Mouse (Mus musculus) CH12.LX (cell line): ENCODE measurements around the gene Lrrc28. TPM values are rescaled to one million over a fixed set of nuclear protein-coding genes. Genes with fewer than 3 reads are reported as not detected.

Experiments used
- DNase-seq: peaks from one replicate; pipeline ENCODE4 v3.0.0-alpha.2; 2013; ENCODE audit errors: extremely low read depth
- H3K27ac ChIP-seq: 2 replicates; pipeline ENCODE4 v1.5.1; 2012; ENCODE audit warnings: low read depth, mild to moderate bottlenecking, control low read depth, moderate library complexity; ENCODE audit not compliant: insufficient read depth
- H3K27me3 ChIP-seq: replicated peaks from 2 replicates; pipeline ENCODE3; 2012; ENCODE audit warnings: inconsistent platforms
- H3K36me3 ChIP-seq, 2 experiments: replicated peaks in 1 of 2; 2 replicates each; pipeline versions ENCODE3 to v1.6.1; 2012; ENCODE audit warnings: inconsistent platforms in 1 of 2, low read length in 1 of 2, mild to moderate bottlenecking in 1 of 2, mixed read lengths in 1 of 2, moderate library complexity in 1 of 2; ENCODE audit not compliant: control insufficient read depth in 1 of 2, insufficient read depth in 1 of 2
- H3K4me1 ChIP-seq, 2 experiments: 2 replicates each; pipeline ENCODE4 v1.6.1; 2012; ENCODE audit warnings: inconsistent platforms in 1 of 2, moderate library complexity in 1 of 2; ENCODE audit not compliant: insufficient read depth in 2 of 2, control insufficient read depth in 1 of 2
- H3K4me2 ChIP-seq: 2 replicates; pipeline ENCODE4 v1.6.1; 2012; ENCODE audit warnings: low read depth, mild to moderate bottlenecking, control low read depth; ENCODE audit not compliant: poor library complexity, insufficient read depth, severe bottlenecking
- H3K4me3 ChIP-seq, 3 experiments: fragments of 150-350 bp in 1 of 3; sonication (generic) in 1 of 3; replicated peaks in 1 of 3; 2 replicates each; pipeline versions ENCODE3 to v1.5.1; 2011 to 2012; ENCODE audit warnings: low read depth in 2 of 3, low read length in 2 of 3, mild to moderate bottlenecking in 2 of 3, moderate library complexity in 2 of 3, control low read depth in 1 of 3, improper control_type of control experiment in 1 of 3, inconsistent platforms in 1 of 3, mixed read lengths in 1 of 3; ENCODE audit not compliant: poor library complexity in 1 of 3
- H3K79me2 ChIP-seq: replicated peaks from 2 replicates; pipeline ENCODE4 v1.6.1; 2012; ENCODE audit warnings: mild to moderate bottlenecking, moderate library complexity; ENCODE audit not compliant: control insufficient read depth, poor library complexity, insufficient read depth, severe bottlenecking; ENCODE audit errors: extremely low read depth
- H3K9ac ChIP-seq: 2 replicates; pipeline ENCODE4 v1.6.1; 2012; ENCODE audit warnings: low read depth, mild to moderate bottlenecking, control low read depth, moderate library complexity; ENCODE audit not compliant: insufficient read depth
- H3K9me3 ChIP-seq: replicated peaks from 2 replicates; pipeline ENCODE3; 2012; ENCODE audit warnings: low read length, inconsistent platforms, mixed read lengths
- CHD2 ChIP-seq: IDR thresholded peaks from 2 replicates; pipeline ENCODE4 v1.6.1; 2011; ENCODE audit warnings: low read length, improper control_type of control experiment
- CTCF ChIP-seq, 2 experiments: IDR thresholded peaks in 1 of 2; conservative IDR thresholded peaks in 1 of 2; 2 replicates each; pipeline ENCODE4 v1.5.1; 2011 to 2012; ENCODE audit warnings: low read depth in 2 of 2, low read length in 2 of 2, improper control_type of control experiment in 1 of 2, inconsistent platforms in 1 of 2, mild to moderate bottlenecking in 1 of 2, moderate library complexity in 1 of 2
- E2F4 ChIP-seq: IDR thresholded peaks from 2 replicates; pipeline ENCODE4 v1.6.1; 2011; ENCODE audit warnings: low read depth, low read length, improper control_type of control experiment; ENCODE audit not compliant: insufficient replicate concordance
- ELF1 ChIP-seq: IDR thresholded peaks from 2 replicates; pipeline ENCODE4 v1.6.1; 2014; ENCODE audit warnings: low read depth, mild to moderate bottlenecking, inconsistent platforms, low read length, improper control_type of control experiment
- EP300 ChIP-seq: IDR thresholded peaks from 2 replicates; pipeline ENCODE4 v1.6.1; 2011; ENCODE audit warnings: low read length, improper control_type of control experiment
- IRF4 ChIP-seq: IDR thresholded peaks from 2 replicates; pipeline ENCODE4 v1.6.1; 2014; ENCODE audit warnings: low read depth, mild to moderate bottlenecking, inconsistent platforms, low read length, improper control_type of control experiment
- KAT2A ChIP-seq: IDR thresholded peaks from 2 replicates; pipeline ENCODE4 v1.6.1; 2012; ENCODE audit warnings: low read length, improper control_type of control experiment, inconsistent platforms; ENCODE audit not compliant: insufficient replicate concordance
- MAFK ChIP-seq: IDR thresholded peaks from 2 replicates; pipeline ENCODE4 v1.6.1; 2011; ENCODE audit warnings: low read length, improper control_type of control experiment; ENCODE audit not compliant: insufficient replicate concordance
- MAZ ChIP-seq: IDR thresholded peaks from 2 replicates; pipeline ENCODE4 v1.6.1; 2012; ENCODE audit warnings: low read depth, mild to moderate bottlenecking, inconsistent platforms, low read length, improper control_type of control experiment, moderate library complexity
- MXI1 ChIP-seq: IDR thresholded peaks from 2 replicates; pipeline ENCODE4 v1.6.1; 2011; ENCODE audit warnings: mild to moderate bottlenecking, low read depth, low read length, improper control_type of control experiment
- MYC ChIP-seq: IDR thresholded peaks from 2 replicates; pipeline ENCODE4 v1.6.1; 2011; ENCODE audit warnings: low read depth, mild to moderate bottlenecking, improper control_type of control experiment, low read length
- NELFE ChIP-seq: IDR thresholded peaks from 2 replicates; pipeline ENCODE4 v1.6.1; 2011; ENCODE audit warnings: low read depth, low read length, improper control_type of control experiment
- NRF1 ChIP-seq: IDR thresholded peaks from 2 replicates; pipeline ENCODE4 v1.6.1; 2014; ENCODE audit warnings: low read depth, mild to moderate bottlenecking, inconsistent platforms, low read length, improper control_type of control experiment, moderate library complexity
- POLR2A ChIP-seq: IDR thresholded peaks from 2 replicates; pipeline ENCODE4 v1.6.1; 2011; ENCODE audit warnings: low read depth, mild to moderate bottlenecking, improper control_type of control experiment, low read length
- RCOR1 ChIP-seq: conservative IDR thresholded peaks from 2 replicates; pipeline ENCODE4 v1.6.1; 2012; ENCODE audit warnings: low read depth, mild to moderate bottlenecking, inconsistent platforms, low read length, improper control_type of control experiment
- SIN3A ChIP-seq: IDR thresholded peaks from 2 replicates; pipeline ENCODE4 v1.6.1; 2012; ENCODE audit warnings: low read length, improper control_type of control experiment, inconsistent platforms
- TBP ChIP-seq: conservative IDR thresholded peaks from 2 replicates; pipeline ENCODE4 v1.6.1; 2011; ENCODE audit warnings: low read depth, low read length, improper control_type of control experiment
- USF2 ChIP-seq: conservative IDR thresholded peaks from 2 replicates; pipeline ENCODE4 v1.6.1; 2011; ENCODE audit warnings: low read depth, low read length, improper control_type of control experiment
- dilution Hi-C: fragments of 300-500 bp; cut with MboI; formaldehyde crosslinking; loops from 2 replicates; pipeline ENCODE4 v1.14.3; 2020; ENCODE audit warnings: low sequenced_read_pairs; ENCODE audit not compliant: extremely low pct_unique_long_range_greater_than_20kb, extremely low pct_ligation_motif_present
- in situ Hi-C: fragments of 300-500 bp; cut with MboI; formaldehyde crosslinking; loops from 3 replicates; pipeline ENCODE4 v1.14.3; 2019; ENCODE audit warnings: low sequenced_read_pairs, low pct_ligation_motif_present, low pct_unique_long_range_greater_than_20kb, mixed read lengths
- polyA plus RNA-seq: library from polyadenylated mRNA; unstranded; fragments of >175 nt; gene quantifications from 2 replicates; pipeline ENCODE4 v1.2.1, GENCODE M21; 2012; ENCODE audit warnings: low read depth; ENCODE audit not compliant: insufficient read length
- total RNA-seq, 2 experiments: library from RNA; depleted of rRNA; stranded (reverse); fragments of 300-350 nt in 1 of 2; fragments of >200 nt in 1 of 2; gene quantifications; 2 replicates each; pipeline ENCODE4 v1.2.3; 2012 to 2014

The Lrrc28 gene
- total and polyA plus RNA-seq, 3 experiments = 41.6 to 63.5 (median 59.2) TPM

DNA sequence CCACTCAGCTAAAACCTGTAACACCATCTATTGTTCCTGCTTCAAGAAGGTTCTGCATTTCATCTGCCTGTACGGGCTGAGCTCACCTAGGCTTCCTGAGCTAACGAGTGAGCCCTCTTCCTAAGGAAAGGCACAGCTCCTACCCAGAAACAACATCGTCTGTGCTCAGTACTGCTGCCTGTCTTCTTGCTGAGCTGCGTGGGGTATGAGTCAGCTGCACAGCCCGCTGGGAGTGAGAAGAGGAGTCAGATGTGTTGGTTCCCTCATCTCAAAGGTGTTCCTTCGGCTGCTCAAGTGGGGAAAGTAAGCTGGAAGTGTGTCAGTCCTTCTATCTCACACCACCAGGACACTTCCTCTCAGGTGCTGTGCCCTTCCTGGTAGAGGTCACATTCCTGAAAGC lies 101.4 kb downstream of the Lrrc28 start:
- no peaks in the 10 kb centered on the region for H3K79me2 ChIP-seq
- no peaks in the 10 kb centered on the region for H3K9me3 ChIP-seq
- peaks cover 8 to 12% of the 10 kb centered on the region in 2 experiments for H3K36me3 ChIP-seq
- H3K27me3 ChIP-seq = no peaks in the 10 kb centered on the region
- no peak overlapping the region for H3K4me2 ChIP-seq
- no peak for DNase-seq
- H3K9ac ChIP-seq = no peak overlapping the region
- H3K4me1 ChIP-seq = peaks cover 5 to 30% of the 10 kb centered on the region in 2 experiments; a peak in 3 of 4 replicates
- H3K4me3 ChIP-seq = no peak overlapping the region
- in situ Hi-C loops (no loop called here), dilution Hi-C loops (no loop called here)
- no peak for TF ChIP-seq USF2
- no peak for TF ChIP-seq MAFK
- no peak for TF ChIP-seq MXI1
- TF ChIP-seq NELFE = no peak
- TF ChIP-seq ELF1 = no peak
- TF ChIP-seq KAT2A = no peak
- no peak for TF ChIP-seq RCOR1
- no peak for TF ChIP-seq MAZ
- no peak for TF ChIP-seq SIN3A
- TF ChIP-seq MYC = no peak
- no peak overlapping the region for H3K27ac ChIP-seq

DNA sequence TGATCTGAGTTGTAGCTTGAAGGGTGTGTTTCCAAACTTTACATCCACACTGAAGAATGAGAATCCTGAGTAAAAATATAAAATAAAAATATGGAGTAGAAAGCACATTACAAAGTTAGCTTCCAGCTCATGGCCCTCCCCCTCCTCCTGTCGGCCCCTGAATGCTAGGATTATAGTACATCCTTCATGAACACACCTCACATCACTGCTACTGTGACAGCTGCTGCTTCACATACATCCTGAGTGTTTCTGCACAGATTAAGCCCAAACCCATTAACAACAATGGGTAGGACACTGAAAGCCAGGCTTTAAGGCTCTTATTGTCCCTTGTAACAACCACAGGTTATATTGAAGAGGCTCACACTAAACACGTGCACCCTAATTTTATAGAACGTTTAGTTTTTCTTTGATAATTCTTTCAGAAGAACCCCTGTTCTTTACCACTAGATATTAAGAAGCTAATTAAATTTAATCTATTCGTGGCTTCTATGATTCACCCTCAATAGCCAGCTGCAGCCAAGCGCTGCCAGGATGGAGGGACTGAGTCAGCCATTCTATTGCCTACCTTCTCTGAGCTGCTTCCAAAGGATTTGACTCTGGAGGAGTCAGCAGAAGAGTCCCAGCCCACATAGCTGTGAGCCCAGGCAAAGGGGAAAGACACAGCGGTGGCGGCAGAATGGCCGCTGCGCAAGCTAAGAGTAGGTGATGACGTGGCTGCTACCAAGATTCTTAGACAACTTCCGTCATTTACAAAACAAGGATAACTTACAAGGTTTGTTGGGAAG lies 108.3 kb downstream of the Lrrc28 start:
- Histone ChIP-seq H3K79me2 (no peaks in the 10 kb centered on the region), H3K27me3 (no peaks in the 10 kb centered on the region), H3K4me2 (no peak overlapping the region), H3K4me3 (no peak overlapping the region), H3K9ac (no peak overlapping the region), H3K27ac (no peak overlapping the region), H3K4me1 (peaks cover 0 to 27% of the 10 kb centered on the region in 2 experiments; a peak in 2 of 4 replicates), H3K36me3 (peaks cover 0 to 25% of the 10 kb centered on the region in 2 experiments), H3K9me3 (no peaks in the 10 kb centered on the region)
- in situ Hi-C loops (no loop called here), dilution Hi-C loops (no loop called here)
- DNase-seq = no peak
- TF ChIP-seq ELF1 (no peak), EP300 (no peak), TBP (no peak)
- TF ChIP-seq, all 38 proteins: peak for 0

DNA sequence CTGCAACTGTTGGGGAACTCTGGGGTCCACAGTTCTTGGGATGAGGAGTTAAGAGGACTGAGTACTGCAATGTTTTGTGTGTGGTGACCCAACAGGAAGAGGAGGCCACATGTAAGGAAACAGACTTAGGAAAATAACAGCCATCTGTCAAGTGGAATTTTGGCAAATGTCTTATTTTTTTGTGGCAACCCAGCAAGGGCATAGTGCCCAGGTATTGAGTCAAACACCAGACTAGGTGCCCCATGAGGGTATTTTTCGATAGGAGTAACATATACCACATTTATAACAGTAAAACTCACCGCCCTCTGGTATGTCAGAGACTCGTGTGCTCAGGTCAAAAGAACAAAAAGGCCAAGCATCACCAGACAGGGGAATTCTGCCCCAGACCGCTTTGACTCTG lies 109.1 kb downstream of the Lrrc28 start:
- peaks cover 0 to 31% of the 10 kb centered on the region in 2 experiments for H3K36me3 ChIP-seq
- no peaks in the 10 kb centered on the region for H3K27me3 ChIP-seq
- H3K79me2 ChIP-seq = no peaks in the 10 kb centered on the region
- peaks cover 0 to 29% of the 10 kb centered on the region in 2 experiments; a peak in 2 of 4 replicates for H3K4me1 ChIP-seq
- no peak overlapping the region for H3K4me3 ChIP-seq
- no peak overlapping the region for H3K4me2 ChIP-seq
- dilution Hi-C loops (no loop called here), in situ Hi-C loops (no loop called here)
- H3K9ac ChIP-seq = no peak overlapping the region
- TF ChIP-seq E2F4 (no peak), IRF4 (no peak), CHD2 (no peak), CTCF (conservative IDR thresholded peaks at IDR 0.05 in 1 of 2, IDR thresholded peaks at IDR 0.05 in 1 of 2; ENCODE audit: low read depth in 2 of 2, low read length in 2 of 2) (no peak), POLR2A (no peak), NRF1 (no peak)
- H3K27ac ChIP-seq = no peak overlapping the region
- DNase-seq = no peak
- no peaks in the 10 kb centered on the region for H3K9me3 ChIP-seq
